Mouse (Mus musculus) heart, postnatal 0 days (tissue): Measurements from ENCODE around the gene Prl8a6.

Experiments used
- CTCF ChIP-seq: IDR thresholded peaks from 2 replicates; pipeline ENCODE4 v1.5.1; 2016; ENCODE audit warnings: antibody characterized with exemption, control low read depth, low read depth
- EP300 ChIP-seq: IDR thresholded peaks from 2 replicates; pipeline ENCODE4 v1.6.1; 2016; ENCODE audit warnings: antibody characterized with exemption, low read depth

- TF ChIP-seq EP300 (no peak), CTCF (no peak)
These were observed at the start of gene Prl8a6 for GRCm38 (mm10) chr13:27438588-27438987.
